Mouse (Mus musculus): ENCODE measurements around the gene Hoxa10. TPM values are rescaled to one million over a fixed set of nuclear protein-coding genes. Genes with fewer than 3 reads are reported as not detected.

The Hoxa10 gene
- polyA plus RNA-seq, 1 experiment from 2014 or later, result 0.17 TPM

- Histone ChIP-seq H3K9me3 (no peaks in the 10 kb centered on the region), H3K27me3 (peaks cover 96% of the 10 kb centered on the region), H3K4me1 (peaks cover 5% of the 10 kb centered on the region; the same call in 1 of the 2 replicates), H3K27ac (peak overlapping the region; percentile 77), H3K4me2 (peak overlapping the region; percentile 66), H3K9ac (peak overlapping the region; percentile 32; the same call in 1 of the 2 replicates), H3K4me3 (peak overlapping the region; percentile 42), H3K36me3 (no peaks in the 10 kb centered on the region)
- ATAC-seq (ENCODE audit: borderline replicate concordance, extremely low read depth, low FRiP score, low TSS enrichment), result no peak
- 41% methylated on average over 12 of the region's 12 CpGs for WGBS
Measured at GRCm38 (mm10) chr6:52209685-52210046, 31.0 kb downstream of the Hoxa10 start.

DNA sequence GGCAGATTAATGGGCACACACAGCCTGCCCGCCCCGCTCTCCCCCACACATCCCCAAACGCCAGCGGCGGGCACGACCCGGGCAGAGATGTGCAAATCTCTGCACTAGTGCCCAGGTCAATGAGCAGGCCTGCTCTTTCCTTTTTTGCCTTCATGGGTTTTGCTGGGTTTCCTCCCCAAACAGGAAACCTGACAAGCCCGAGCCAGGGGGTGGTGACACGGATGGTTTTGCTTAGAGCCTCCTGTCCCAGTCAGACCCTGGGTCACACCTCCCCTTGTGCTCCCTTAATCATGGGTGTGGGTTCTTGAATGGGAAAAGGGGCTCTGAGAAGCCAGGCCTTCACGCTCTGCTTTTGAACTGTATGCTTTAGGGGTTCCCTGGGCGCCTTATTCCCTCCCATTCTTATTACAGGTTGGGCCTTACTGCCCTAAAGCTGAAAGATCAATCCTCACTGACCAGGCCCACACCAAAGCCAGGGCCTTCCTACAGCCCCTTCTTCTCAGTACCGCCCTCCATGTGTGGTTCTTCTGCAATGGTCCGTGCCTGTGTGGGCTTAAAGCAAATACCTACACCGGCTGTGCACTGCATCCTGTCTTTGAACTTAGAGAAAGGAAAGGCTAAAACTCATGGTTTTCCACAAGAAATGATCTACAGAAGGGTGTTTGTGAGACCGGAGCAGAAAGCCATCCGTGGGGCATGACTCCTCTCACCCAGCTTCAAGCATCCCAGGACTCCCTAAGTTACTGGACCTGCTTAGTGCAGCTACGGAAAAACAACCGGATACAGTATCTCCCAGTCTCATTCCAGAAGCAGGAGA lies 31.6 kb downstream of the Hoxa10 start:
- ATAC-seq (ENCODE audit: borderline replicate concordance, extremely low read depth, low FRiP score, low TSS enrichment), result no peak
- peak overlapping the region; percentile 77 for H3K27ac ChIP-seq
- peak overlapping the region; percentile 43 for H3K9ac ChIP-seq
- H3K9me3 ChIP-seq, result no peaks in the 10 kb centered on the region
- H3K4me2 ChIP-seq, result peak overlapping the region; percentile 66
- H3K36me3 ChIP-seq, result no peaks in the 10 kb centered on the region
- H3K27me3 ChIP-seq, result peaks cover 96% of the 10 kb centered on the region
- 21% methylated on average over 18 of the region's 18 CpGs for WGBS
- H3K4me3 ChIP-seq, result peak overlapping the region; percentile 42
- H3K4me1 ChIP-seq, result peaks cover 5% of the 10 kb centered on the region; the same call in 1 of the 2 replicates

DNA sequence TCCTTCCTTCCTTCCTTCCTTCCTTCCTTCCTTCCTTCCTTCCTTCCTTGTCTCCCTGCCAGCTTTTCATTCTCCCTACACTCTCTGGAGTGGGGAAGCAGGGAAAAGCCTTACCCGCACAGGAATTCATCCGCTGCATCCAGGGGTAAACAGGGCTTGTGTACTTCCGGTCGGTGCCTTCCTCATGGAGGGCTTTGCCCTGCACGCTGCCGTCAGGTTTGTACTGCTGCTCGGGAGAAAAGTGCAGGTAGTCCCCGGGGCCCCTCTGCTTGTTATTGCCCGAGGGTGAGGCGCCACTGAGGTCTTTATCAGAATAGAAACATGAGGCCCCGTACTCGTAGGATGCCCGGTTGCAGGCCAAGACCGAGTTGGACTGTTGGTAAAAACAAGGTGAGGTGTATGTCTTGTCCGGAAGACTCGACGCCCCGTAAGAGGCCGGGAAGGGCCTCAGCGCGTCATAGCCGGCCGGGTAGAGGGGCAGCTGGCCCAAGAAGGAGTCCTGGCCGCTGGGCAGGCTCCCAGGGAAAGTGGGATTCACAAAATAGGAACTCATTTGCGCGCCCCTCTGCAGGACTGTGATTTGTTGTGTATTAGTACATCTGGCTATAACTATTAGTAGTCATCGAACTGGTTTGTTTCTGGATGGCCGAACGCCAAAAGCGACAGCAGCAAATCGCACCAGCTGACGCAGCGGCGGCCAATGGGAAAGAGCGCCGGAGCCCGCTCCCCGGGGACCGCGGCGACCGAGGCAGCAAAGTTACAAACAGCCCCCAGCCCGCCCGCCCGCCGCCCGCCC lies 32.4 kb downstream of the Hoxa10 start, which contains the start of gene Hoxa6:
Gene Hoxa6 (minus strand): TSS at position 651 of the 796 bp plus-strand sequence.
- H3K27me3 ChIP-seq, result peaks cover 96% of the 10 kb centered on the region
- H3K4me3 ChIP-seq, result peak within 1 kb of the TSS; percentile 42
- H3K27ac ChIP-seq, result peak within 1 kb of the TSS; percentile 77
- H3K4me2 ChIP-seq, result peak within 1 kb of the TSS; percentile 66
- no peaks in the 10 kb centered on the region for H3K36me3 ChIP-seq
- H3K9me3 ChIP-seq, result no peaks in the 10 kb centered on the region
- peaks cover 5% of the 10 kb centered on the region; the same call in 1 of the 2 replicates for H3K4me1 ChIP-seq
- H3K9ac ChIP-seq, result peak within 1 kb of the TSS; percentile 43
- ATAC-seq (ENCODE audit: borderline replicate concordance, extremely low read depth, low FRiP score, low TSS enrichment), result no peak
- 3% methylated on average over 47 of the region's 47 CpGs for WGBS

DNA sequence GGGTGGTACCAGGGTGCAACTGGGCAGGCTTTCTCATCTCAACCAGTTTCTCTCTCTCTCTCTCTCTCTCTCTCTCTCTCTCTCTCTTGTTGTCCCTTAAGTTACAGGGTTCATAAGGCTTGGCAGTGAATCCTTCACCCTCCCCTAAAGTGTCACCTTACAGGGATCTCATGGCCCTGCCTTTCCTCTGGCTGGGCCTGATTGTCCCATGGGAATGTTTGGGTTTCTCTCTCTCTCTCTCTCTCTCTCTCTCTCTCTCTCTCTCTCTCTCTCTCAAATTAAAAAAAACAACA lies 33.0 kb downstream of the Hoxa10 start:
- ATAC-seq (ENCODE audit: borderline replicate concordance, extremely low read depth, low FRiP score, low TSS enrichment), result no peak
- peaks cover 96% of the 10 kb centered on the region for H3K27me3 ChIP-seq
- no peaks in the 10 kb centered on the region for H3K36me3 ChIP-seq
- H3K4me3 ChIP-seq, result peak overlapping the region; percentile 42; the same call in 1 of the 2 replicates
- no peaks in the 10 kb centered on the region for H3K9me3 ChIP-seq
- H3K27ac ChIP-seq, result peak overlapping the region; percentile 77
- H3K4me1 ChIP-seq, result no peaks in the 10 kb centered on the region; the same call in 1 of the 2 replicates
- 0 out of 2 replicates have a peak overlapping the region, but pooled peaks have one; percentile 42 for H3K9ac ChIP-seq
- peak overlapping the region; percentile 66 for H3K4me2 ChIP-seq

DNA sequence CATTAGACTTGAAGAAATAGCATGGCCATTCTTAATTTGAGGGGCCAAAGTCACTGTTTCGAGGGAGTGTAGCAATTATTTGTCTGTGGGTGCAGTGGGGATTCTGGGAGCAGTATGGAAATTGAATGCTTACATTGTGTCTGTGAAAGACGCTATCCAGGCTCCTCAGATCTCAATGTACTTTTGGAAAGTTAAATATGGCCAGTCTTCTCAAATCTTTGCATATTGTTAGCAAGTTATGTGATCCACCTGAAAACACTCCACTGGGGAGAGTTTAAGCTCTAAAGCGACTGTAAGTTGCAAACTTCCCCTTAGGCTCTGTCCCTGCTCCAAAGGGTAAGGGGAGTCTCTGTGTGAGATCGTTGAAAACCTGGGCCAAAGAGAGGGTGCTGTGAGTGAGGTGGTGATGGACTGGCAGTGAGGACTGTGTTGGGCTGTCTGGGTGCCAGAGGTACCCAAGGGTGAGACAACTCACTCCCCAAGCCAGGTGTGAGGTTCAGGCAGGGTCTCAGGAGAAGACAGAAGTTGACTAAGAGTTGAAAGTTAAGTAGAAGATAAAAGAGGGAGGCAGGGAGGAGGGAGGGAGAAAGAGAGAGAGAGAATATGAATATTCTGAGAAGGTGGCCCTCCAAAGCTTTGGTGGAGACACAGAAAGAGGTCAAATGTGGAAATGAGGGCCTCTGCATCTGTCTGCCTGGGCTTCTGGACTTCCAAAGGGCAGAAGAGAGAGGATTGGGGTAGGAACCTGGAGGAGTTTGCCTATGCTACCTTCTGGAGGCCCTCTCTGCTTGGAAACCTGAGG lies 33.6 kb downstream of the Hoxa10 start:
- no peak for ATAC-seq (ENCODE audit: borderline replicate concordance, extremely low read depth, low FRiP score, low TSS enrichment)
- 30% methylated on average over 4 of the region's 4 CpGs for WGBS
- peak overlapping the region; percentile 66 for H3K4me2 ChIP-seq
- no peaks in the 10 kb centered on the region for H3K9me3 ChIP-seq
- peak overlapping the region; percentile 71 for H3K27ac ChIP-seq
- H3K4me1 ChIP-seq, result no peaks in the 10 kb centered on the region; the same call in 1 of the 2 replicates
- no peaks in the 10 kb centered on the region for H3K36me3 ChIP-seq
- H3K9ac ChIP-seq, result peak overlapping the region; percentile 42
- H3K27me3 ChIP-seq, result peaks cover 95% of the 10 kb centered on the region
- peak overlapping the region; percentile 42; the same call in 1 of the 2 replicates for H3K4me3 ChIP-seq

- Histone ChIP-seq H3K36me3 (no peaks in the 10 kb centered on the region), H3K4me2 (peak overlapping the region; percentile 66), H3K9me3 (no peaks in the 10 kb centered on the region), H3K27ac (peak overlapping the region; percentile 51), H3K4me3 (peak overlapping the region; percentile 74), H3K9ac (peak overlapping the region; percentile 42), H3K4me1 (no peaks in the 10 kb centered on the region; the same call in 1 of the 2 replicates), H3K27me3 (peaks cover 93% of the 10 kb centered on the region)
- no peak for ATAC-seq (ENCODE audit: borderline replicate concordance, extremely low read depth, low FRiP score, low TSS enrichment)
- 16% methylated on average over 55 of the region's 55 CpGs for WGBS
Measured at GRCm38 (mm10) chr6:52205638-52206621, 34.7 kb downstream of the Hoxa10 start.

- no peaks in the 10 kb centered on the region for H3K9me3 ChIP-seq
- H3K36me3 ChIP-seq, result no peaks in the 10 kb centered on the region
- H3K4me1 ChIP-seq, result no peaks in the 10 kb centered on the region; the same call in 1 of the 2 replicates
- 13% methylated on average over 14 of the region's 14 CpGs for WGBS
- peaks cover 92% of the 10 kb centered on the region for H3K27me3 ChIP-seq
- H3K27ac ChIP-seq, result peak overlapping the region; percentile 51
- H3K4me2 ChIP-seq, result peak overlapping the region; percentile 66
- H3K4me3 ChIP-seq, result peak overlapping the region; percentile 74
- ATAC-seq (ENCODE audit: borderline replicate concordance, extremely low read depth, low FRiP score, low TSS enrichment), result no peak
- peak overlapping the region; percentile 42 for H3K9ac ChIP-seq
Measured at GRCm38 (mm10) chr6:52205221-52205620, 35.4 kb downstream of the Hoxa10 start.

GRCm38 (mm10) chr6:52204050-52204752 lies 36.5 kb downstream of the Hoxa10 start, which contains the start of gene Hoxa5:
Gene Hoxa5 (minus strand): TSS chr6:52204587.
- peak within 1 kb of the TSS; percentile 91 for H3K27ac ChIP-seq
- peak; percentile 88 for ATAC-seq (ENCODE audit: borderline replicate concordance, extremely low read depth, low FRiP score, low TSS enrichment)
- H3K4me1 ChIP-seq, result no peaks in the 10 kb centered on the region; the same call in 1 of the 2 replicates

DNA sequence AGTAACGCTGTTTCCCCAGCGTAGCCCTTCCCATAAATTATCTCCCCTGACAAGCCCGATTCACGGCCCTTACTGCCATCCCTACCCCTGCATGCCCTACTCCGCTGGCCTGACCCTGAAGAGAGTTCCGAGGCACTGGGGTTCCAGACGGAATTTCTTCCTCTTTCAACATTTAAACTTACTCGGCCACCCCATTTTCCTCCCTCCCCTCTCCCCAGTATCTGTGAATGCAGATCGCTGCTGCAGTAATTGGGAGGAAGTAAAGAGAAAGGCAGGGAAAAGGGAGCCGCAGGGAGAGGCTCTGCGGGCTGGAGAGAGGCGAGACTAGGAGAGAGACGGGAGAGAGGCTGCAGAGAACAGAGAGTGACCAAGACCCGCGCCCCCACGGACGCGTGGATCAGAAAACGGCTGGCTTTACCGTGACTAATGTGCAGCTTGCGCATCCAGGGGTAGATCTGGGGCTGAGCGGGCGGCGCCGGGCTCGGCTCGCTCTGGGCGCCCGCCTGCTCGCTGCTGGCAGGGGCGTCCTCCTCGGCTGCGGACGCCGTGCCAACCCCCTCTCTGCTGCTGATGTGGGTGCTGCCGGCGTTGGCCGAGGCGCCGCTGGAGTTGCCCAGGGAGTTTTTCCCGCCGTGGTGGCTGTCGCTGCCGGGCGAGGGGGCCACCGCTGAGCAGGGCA lies 37.1 kb downstream of the Hoxa10 start:
- Histone ChIP-seq H3K4me1 (peaks cover 4% of the 10 kb centered on the region; the same call in 1 of the 2 replicates), H3K4me3 (peak overlapping the region; percentile 74), H3K36me3 (no peaks in the 10 kb centered on the region), H3K27me3 (peaks cover 89% of the 10 kb centered on the region), H3K4me2 (peak overlapping the region; percentile 66), H3K9ac (peak overlapping the region; percentile 97), H3K27ac (peak overlapping the region; percentile 91), H3K9me3 (no peaks in the 10 kb centered on the region)
- under 1% methylated on average over 45 of the region's 46 CpGs for WGBS
- 0 out of 2 replicates have a peak, but pooled peaks have one; percentile 1 for ATAC-seq (ENCODE audit: borderline replicate concordance, extremely low read depth, low FRiP score, low TSS enrichment)

More at GRCm38 (mm10) chr6:52204050-52204752, 36.5 kb downstream of the Hoxa10 start, which contains the start of gene Hoxa5:
- WGBS, result under 1% methylated on average over 65 of the region's 65 CpGs
- H3K9ac ChIP-seq, result peak within 1 kb of the TSS; percentile 97
- H3K36me3 ChIP-seq, result no peaks in the 10 kb centered on the region
- peak within 1 kb of the TSS; percentile 66 for H3K4me2 ChIP-seq
- H3K4me3 ChIP-seq, result peak within 1 kb of the TSS; percentile 74
- H3K27me3 ChIP-seq, result peaks cover 91% of the 10 kb centered on the region
- H3K9me3 ChIP-seq, result no peaks in the 10 kb centered on the region
